Mouse (Mus musculus): ENCODE data around the gene Adam10. TPM values are rescaled to one million over a fixed set of nuclear protein-coding genes. Genes with fewer than 3 reads are reported as not detected.

The Adam10 gene
- not detected in 2 replicates for polyA plus RNA-seq (2012; ENCODE audit: insufficient read depth, insufficient read length, low replicate concordance, missing spikeins)

DNA sequence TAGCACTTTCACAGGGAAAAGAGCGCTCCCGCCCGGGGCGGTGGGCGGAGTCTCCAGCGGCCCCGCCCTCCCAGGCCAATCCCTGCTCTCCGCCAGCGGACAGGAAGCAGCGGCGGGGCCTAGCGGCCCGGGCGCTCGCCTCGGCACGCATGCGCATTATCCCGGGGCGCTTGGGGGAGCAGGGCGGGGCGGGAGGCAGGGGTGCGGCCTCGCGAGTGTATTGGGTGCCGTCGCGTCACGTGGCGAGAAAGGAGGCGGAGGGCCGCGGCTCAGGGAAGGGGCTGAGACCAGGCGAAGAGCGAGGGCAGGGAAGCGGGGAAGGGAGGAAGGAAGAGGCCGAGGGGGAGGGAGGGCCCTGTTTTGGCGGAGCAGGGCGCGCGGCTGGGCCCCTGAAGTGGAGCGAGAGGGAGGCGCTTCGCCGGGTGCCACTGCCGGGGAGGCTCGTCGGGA, at the start of gene Adam10:
Gene Adam10, plus strand, starts transcription at position 316 of the 450 bp plus-strand sequence.
- peaks cover 2% of the 10 kb centered on the region; the same call in 1 of the 2 replicates for H3K4me1 ChIP-seq (ENCODE audit: control insufficient read depth, insufficient read depth, low read length)
- H3K27ac ChIP-seq (ENCODE audit: insufficient read depth, low read depth, low read length), result peak within 1 kb of the TSS; percentile 90
- TF ChIP-seq CTCF (IDR thresholded peaks at IDR 0.05; ENCODE audit: insufficient read depth, low read depth, low read length), result 0 out of 2 replicates have a peak, but pooled peaks have one; percentile 6
- peak; percentile 68 for TF ChIP-seq POLR2A (IDR thresholded peaks at IDR 0.05; ENCODE audit: insufficient read depth, low read depth, low read length)
- peak within 1 kb of the TSS; percentile 72 for H3K4me3 ChIP-seq (ENCODE audit: insufficient read depth, low read depth, low read length)
- WGBS, result under 1% methylated on average over 42 of the region's 48 CpGs

DNA sequence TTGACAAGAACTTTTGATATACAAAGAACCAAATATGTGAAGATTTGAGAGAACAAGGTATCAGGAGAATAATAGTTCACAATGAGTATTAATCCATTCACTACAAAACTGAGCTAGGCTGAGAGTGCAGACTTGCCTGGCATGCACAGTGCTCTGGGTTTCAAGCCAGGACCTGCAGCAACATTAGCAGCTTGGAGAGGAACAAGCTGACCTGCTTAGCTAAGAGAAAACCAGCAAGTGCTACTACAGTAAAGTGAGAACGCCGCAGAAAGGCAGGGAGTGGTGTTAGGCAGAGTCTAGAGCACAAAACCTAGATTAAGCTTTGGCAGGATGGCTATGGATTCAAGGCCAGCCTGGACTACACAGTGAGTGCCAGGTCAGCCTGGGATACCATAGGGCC, 49.1 kb upstream of the Adam10 start:
- Histone ChIP-seq H3K4me1 (ENCODE audit: control insufficient read depth, insufficient read depth, low read length) (no peaks in the 10 kb centered on the region), H3K27ac (ENCODE audit: insufficient read depth, low read depth, low read length) (no peak overlapping the region), H3K4me3 (ENCODE audit: insufficient read depth, low read depth, low read length) (no peak overlapping the region)
- TF ChIP-seq CTCF (IDR thresholded peaks at IDR 0.05; ENCODE audit: insufficient read depth, low read depth, low read length) (no peak), POLR2A (IDR thresholded peaks at IDR 0.05; ENCODE audit: insufficient read depth, low read depth, low read length) (no peak)
- WGBS, result 69% methylated on average over 2 of the region's 2 CpGs

DNA sequence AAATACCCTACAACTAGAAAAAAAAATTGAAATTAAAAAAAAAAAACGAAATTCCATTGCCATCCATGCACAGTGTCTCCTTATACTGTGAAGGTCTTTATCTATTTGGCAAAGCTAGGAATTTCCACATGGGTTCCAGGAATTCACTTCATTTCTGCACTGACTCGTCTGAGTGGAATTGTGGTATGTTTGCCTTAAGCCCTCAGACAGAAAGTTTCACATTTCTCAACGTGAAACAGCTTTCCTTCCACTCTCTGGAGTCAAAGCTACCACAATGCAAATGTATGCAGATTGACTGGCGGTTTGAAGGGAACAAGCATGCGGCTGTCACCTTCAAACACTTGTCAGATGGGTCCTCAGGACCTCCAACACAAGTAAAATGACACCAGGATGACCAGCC, 47.1 kb upstream of the Adam10 start:
- TF ChIP-seq CTCF (IDR thresholded peaks at IDR 0.05; ENCODE audit: insufficient read depth, low read depth, low read length) (no peak), POLR2A (IDR thresholded peaks at IDR 0.05; ENCODE audit: insufficient read depth, low read depth, low read length) (no peak)
- WGBS, result 35% methylated on average over 5 of the region's 5 CpGs
- Histone ChIP-seq H3K27ac (ENCODE audit: insufficient read depth, low read depth, low read length) (no peak overlapping the region), H3K4me3 (ENCODE audit: insufficient read depth, low read depth, low read length) (no peak overlapping the region), H3K4me1 (ENCODE audit: control insufficient read depth, insufficient read depth, low read length) (no peaks in the 10 kb centered on the region)

DNA sequence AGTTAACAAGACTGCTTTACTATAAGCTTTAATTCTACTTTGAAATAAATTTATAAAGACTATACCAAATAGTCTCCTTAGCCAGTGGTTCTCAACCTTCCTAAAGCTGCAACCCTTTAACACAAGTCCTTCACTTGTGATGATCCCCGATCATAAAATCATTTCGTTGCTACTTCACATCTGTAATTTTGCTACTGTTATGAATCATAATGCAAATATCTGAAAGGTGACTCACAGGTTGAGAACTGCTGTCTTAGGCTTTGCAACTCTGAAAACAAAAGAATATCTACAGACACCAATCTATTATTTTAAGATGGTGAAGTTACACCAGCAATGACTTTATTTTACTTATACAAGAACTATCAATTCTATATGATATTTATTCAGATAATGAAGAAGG, 42.0 kb upstream of the Adam10 start:
- Histone ChIP-seq H3K4me1 (ENCODE audit: control insufficient read depth, insufficient read depth, low read length) (no peaks in the 10 kb centered on the region), H3K27ac (ENCODE audit: insufficient read depth, low read depth, low read length) (no peak overlapping the region), H3K4me3 (ENCODE audit: insufficient read depth, low read depth, low read length) (no peak overlapping the region)
- 82% methylated on average over 2 of the region's 2 CpGs for WGBS
- TF ChIP-seq POLR2A (IDR thresholded peaks at IDR 0.05; ENCODE audit: insufficient read depth, low read depth, low read length) (no peak), CTCF (IDR thresholded peaks at IDR 0.05; ENCODE audit: insufficient read depth, low read depth, low read length) (no peak)

DNA sequence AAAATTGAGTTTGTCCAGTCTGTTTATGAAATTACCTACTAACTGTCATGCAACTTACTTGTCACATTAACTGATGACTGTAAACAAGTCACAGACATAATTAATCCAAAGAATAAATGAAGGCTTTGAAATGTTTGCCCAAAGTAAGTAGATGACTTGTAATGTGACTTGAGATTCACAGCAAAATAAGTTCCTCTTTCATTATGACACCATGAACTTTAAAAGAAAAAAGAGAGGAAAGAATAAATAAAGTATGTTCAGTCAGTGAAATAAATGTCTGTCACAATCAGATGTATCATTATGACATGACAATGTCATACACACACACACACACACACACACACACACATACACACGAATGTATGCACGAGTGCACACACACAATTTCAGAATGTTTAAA, 28.5 kb upstream of the Adam10 start:
- no peak for TF ChIP-seq CTCF (IDR thresholded peaks at IDR 0.05; ENCODE audit: insufficient read depth, low read depth, low read length)
- Histone ChIP-seq H3K4me1 (ENCODE audit: control insufficient read depth, insufficient read depth, low read length) (peaks cover 2% of the 10 kb centered on the region; the same call in 1 of the 2 replicates), H3K27ac (ENCODE audit: insufficient read depth, low read depth, low read length) (no peak overlapping the region), H3K4me3 (ENCODE audit: insufficient read depth, low read depth, low read length) (no peak overlapping the region)
- 89% methylated on average over 2 of the region's 2 CpGs for WGBS

DNA sequence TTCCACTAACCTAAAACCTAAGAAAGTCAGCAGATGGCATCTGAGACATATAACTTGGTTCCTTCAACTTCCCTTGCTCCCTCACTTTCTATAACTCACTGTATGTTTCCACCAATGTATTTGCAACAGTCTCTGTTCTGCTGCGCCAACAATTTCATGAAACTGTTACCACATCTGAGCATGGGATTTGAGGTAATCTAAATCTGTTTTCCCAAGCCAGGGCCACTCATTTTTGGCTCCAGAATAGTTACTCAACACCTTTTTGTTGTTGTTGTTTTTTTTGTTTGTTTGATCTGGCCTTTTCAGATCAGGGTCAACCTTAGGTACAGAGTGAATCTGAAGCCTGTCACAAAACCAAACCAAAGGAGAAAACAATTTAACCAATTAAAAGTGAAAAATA, 27.8 kb upstream of the Adam10 start:
- TF ChIP-seq CTCF (IDR thresholded peaks at IDR 0.05; ENCODE audit: insufficient read depth, low read depth, low read length) (no peak), POLR2A (IDR thresholded peaks at IDR 0.05; ENCODE audit: insufficient read depth, low read depth, low read length) (no peak)
- Histone ChIP-seq H3K4me3 (ENCODE audit: insufficient read depth, low read depth, low read length) (no peak overlapping the region), H3K27ac (ENCODE audit: insufficient read depth, low read depth, low read length) (no peak overlapping the region), H3K4me1 (ENCODE audit: control insufficient read depth, insufficient read depth, low read length) (peaks cover 2% of the 10 kb centered on the region; the same call in 1 of the 2 replicates)
- 98% methylated on average over 1 of the region's 1 CpGs for WGBS

DNA sequence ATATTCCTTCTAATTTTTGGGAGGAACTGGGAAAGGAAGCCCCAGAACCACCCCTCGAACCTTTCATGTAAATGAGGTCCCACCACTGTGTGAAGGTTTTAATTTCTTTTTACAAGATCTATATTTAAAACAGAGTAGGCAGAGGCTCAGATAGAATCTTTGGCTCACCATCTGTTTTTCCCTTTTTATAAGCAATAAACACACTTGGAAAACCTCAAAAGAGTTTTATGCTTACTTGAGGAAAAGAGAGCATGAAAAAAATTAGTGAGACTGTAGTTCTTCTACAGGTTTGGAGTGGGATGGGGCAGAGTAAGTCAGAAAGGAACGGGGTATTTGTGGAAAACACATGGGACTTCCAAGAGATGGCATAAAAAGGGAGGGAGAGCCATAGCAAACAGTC, 26.6 kb upstream of the Adam10 start:
- no peak overlapping the region; the same call in 1 of the 2 replicates for H3K4me3 ChIP-seq (ENCODE audit: insufficient read depth, low read depth, low read length)
- H3K27ac ChIP-seq (ENCODE audit: insufficient read depth, low read depth, low read length), result 0 out of 2 replicates have a peak overlapping the region, but pooled peaks have one; percentile 29
- WGBS, result 23% methylated on average over 2 of the region's 2 CpGs
- peaks cover 2% of the 10 kb centered on the region; the same call in 1 of the 2 replicates for H3K4me1 ChIP-seq (ENCODE audit: control insufficient read depth, insufficient read depth, low read length)
- no peak for TF ChIP-seq POLR2A (IDR thresholded peaks at IDR 0.05; ENCODE audit: insufficient read depth, low read depth, low read length)
- no peak for TF ChIP-seq CTCF (IDR thresholded peaks at IDR 0.05; ENCODE audit: insufficient read depth, low read depth, low read length)

DNA sequence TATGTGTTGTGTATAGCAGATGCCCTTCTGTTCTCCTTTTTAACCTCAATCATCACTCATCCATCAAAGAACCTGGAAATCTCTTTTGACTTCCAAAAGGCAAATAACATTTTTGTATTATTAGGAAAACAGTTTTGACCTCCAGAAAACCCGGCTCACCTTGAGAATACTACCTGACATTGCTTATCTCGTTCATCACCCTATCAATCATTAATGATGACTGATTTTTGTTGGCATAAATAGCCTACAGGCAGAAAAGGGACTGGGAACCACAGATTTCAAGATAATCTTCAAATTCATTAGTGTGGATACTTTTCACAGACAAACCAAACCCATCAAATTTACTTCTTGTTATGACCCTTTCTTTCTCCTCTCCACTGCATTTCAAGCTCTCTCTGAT, 24.9 kb upstream of the Adam10 start:
- WGBS, result 86% methylated on average over 2 of the region's 2 CpGs
- TF ChIP-seq CTCF (IDR thresholded peaks at IDR 0.05; ENCODE audit: insufficient read depth, low read depth, low read length), result no peak
- TF ChIP-seq POLR2A (IDR thresholded peaks at IDR 0.05; ENCODE audit: insufficient read depth, low read depth, low read length), result no peak
- Histone ChIP-seq H3K4me3 (ENCODE audit: insufficient read depth, low read depth, low read length) (no peak overlapping the region), H3K4me1 (ENCODE audit: control insufficient read depth, insufficient read depth, low read length) (peaks cover 5% of the 10 kb centered on the region), H3K27ac (ENCODE audit: insufficient read depth, low read depth, low read length) (no peak overlapping the region)

DNA sequence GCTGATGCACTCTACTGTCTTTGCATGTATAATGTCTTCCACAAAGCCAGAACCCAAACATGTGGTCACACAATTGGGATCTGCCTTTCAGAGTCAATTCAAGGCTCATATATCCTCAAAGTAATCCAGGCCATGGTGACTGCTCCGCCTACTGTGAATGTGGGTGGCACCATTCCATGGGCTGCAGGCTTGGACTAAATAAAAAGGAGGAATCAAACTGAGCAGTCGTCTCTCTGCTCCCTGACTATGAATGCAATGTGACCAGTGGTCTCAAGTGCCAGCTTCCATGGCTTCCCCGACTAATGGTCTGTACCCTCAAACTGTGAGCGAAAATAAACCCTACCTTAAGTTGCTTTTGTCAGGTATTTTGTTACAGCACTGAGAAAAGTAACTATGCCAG, 24.3 kb upstream of the Adam10 start:
- peak overlapping the region; percentile 5 for H3K4me3 ChIP-seq (ENCODE audit: insufficient read depth, low read depth, low read length)
- H3K4me1 ChIP-seq (ENCODE audit: control insufficient read depth, insufficient read depth, low read length), result peaks cover 5% of the 10 kb centered on the region
- WGBS, result 60% methylated on average over 4 of the region's 4 CpGs
- no peak overlapping the region for H3K27ac ChIP-seq (ENCODE audit: insufficient read depth, low read depth, low read length)
- TF ChIP-seq POLR2A (IDR thresholded peaks at IDR 0.05; ENCODE audit: insufficient read depth, low read depth, low read length) (no peak), CTCF (IDR thresholded peaks at IDR 0.05; ENCODE audit: insufficient read depth, low read depth, low read length) (no peak)

DNA sequence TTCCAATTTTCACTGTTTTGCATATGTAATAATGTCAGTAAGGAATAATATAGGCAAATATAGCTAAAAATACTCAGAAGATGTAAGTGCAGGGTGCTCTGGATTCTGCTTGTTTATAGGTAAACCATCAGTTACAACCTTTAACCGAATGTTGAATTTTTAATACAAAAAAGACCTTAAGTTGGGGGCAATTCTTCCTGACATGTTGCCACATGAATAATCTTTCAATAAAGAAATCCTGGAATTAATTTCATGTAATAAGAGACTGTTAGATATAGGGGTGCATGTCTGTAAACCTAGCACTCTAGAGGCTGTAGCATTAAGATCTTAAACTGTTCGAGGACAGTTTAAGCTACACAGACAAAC, 23.1 kb upstream of the Adam10 start:
- peaks cover 5% of the 10 kb centered on the region for H3K4me1 ChIP-seq (ENCODE audit: control insufficient read depth, insufficient read depth, low read length)
- H3K4me3 ChIP-seq (ENCODE audit: insufficient read depth, low read depth, low read length), result no peak overlapping the region; the same call in 1 of the 2 replicates
- no peak overlapping the region for H3K27ac ChIP-seq (ENCODE audit: insufficient read depth, low read depth, low read length)
- no peak for TF ChIP-seq CTCF (IDR thresholded peaks at IDR 0.05; ENCODE audit: insufficient read depth, low read depth, low read length)
- TF ChIP-seq POLR2A (IDR thresholded peaks at IDR 0.05; ENCODE audit: insufficient read depth, low read depth, low read length), result no peak
- 15% methylated on average over 2 of the region's 2 CpGs for whole genome bisulfite sequencing

Measured in olfactory bulb, adult 2 months (tissue).